Mouse (Mus musculus) layer of hippocampus, adult 18-20 months (tissue): ENCODE measurements at regions not wholly inside any gene's neighbourhood (a gene's known extent, or its start where the extent isn't known, plus 50 kb on each side); places are given as distances from the start of the nearest gene placed in this dataset.
"Not testable (repeated sequence)": the region's sequence is repeated elsewhere in the genome, so short reads cannot be mapped to it uniquely, and the experiment has no call there.

Experiments used
- DNase-seq, 2 experiments: peaks; one replicate each; pipeline ENCODE4 v3.0.0; 2022; ENCODE audit warnings: low spot score in 2 of 2

- peak in 1 of 2 experiments; percentile 33 for DNase-seq
Measured at GRCm38 (mm10) chr14:71670435-71670834, 821.2 kb downstream of the Gm9195 start.

GRCm38 (mm10) chr14:71666656-71667055 is 825.0 kb downstream of the Gm9195 start:
- DNase-seq = no peak

- no peak for DNase-seq
Measured at GRCm38 (mm10) chr14:71660166-71660565, 831.5 kb downstream of the Gm9195 start.

DNA sequence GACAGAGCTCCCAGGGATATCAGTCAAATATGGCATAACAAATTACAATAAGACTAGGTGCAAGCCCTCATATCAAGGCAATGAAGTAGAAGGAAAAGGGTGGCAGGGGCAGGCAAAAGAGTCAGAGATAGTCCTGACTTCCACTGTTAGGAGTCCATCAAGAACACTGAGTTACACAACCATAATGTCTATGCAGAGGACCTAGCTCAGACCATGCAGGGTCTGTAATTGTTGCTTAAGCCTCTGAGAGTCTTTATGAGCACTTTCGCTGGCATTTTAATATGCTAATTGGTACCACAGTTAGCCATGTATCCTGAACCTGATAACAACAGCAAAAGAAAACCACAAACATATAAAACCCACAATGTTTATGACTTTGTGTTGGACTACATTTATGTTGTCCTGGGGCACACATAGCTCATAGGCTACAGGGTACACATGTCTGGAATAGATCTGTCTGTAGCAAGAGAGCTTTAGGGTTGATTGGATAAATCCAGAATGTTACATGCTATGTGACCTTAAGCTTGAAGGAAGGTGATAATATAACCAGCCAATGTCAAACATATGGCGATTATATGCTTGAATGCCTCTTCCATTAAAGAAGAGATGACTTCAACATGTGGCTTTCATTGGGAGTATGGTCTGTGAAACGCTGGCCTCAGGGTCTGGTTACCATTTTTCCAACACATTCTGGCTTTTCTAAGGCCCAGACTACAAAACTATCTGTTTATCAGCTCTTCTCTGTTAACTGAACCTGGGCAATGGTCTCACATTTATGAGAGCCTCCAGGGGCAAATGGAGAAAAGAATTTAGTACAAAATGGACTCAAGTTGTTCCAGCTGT is 836.6 kb downstream of the Gm9195 start:
- no peak for DNase-seq

GRCm38 (mm10) chr14:71642536-71642935 is 849.1 kb downstream of the Gm9195 start:
- DNase-seq = no peak

DNA sequence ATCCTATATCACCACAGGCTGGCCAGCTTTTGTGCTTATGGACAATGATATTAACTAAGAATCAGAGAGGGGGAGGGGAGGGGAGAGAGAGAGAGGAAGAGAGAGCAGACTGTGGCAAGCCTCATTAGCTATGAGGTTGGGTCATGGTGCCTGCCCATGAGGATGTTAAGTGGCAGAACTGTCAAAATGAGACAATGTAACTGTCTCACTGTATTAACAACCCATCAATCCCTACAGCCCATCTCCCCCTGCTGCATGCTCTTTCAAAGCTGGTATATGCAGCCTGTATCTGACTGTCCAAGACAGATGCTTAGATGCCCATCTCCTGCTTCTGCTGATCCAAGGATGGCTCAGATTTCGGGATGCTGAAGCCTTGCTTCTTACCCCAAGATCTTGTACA is 852.6 kb downstream of the Gm9195 start:
- DNase-seq = no peak

GRCm38 (mm10) chr14:71635091-71635490 is 856.5 kb downstream of the Gm9195 start:
- DNase-seq = no peak

DNA sequence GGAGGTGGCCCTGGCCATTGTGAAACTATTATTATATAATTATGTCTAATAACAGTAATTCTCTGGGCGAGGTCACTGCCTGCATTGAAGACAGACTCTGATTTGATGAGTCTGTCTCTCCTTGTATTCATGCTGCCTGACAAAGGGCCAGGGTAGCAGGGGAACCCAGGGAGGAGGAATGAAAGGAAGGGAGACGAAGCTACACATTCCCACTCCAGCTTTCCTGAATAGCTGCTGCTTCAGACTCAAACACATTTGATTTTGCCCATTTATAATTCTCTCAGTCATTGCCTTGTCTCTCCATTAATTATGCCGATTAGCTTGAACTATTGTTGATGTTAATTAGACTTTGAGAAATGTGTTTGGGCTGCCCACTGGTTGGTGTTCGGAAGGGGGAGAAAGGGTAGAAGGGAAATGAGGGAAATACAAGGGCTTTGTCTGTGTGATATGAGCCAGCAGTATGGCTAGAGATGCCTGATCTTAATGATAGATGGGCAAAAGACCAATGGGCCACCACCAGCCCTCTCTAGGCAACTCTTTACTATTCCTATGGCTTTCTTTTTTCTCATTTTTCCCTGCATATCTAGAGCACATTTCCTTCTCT is 881.8 kb downstream of the Gm9195 start:
- DNase-seq = no peak

DNA sequence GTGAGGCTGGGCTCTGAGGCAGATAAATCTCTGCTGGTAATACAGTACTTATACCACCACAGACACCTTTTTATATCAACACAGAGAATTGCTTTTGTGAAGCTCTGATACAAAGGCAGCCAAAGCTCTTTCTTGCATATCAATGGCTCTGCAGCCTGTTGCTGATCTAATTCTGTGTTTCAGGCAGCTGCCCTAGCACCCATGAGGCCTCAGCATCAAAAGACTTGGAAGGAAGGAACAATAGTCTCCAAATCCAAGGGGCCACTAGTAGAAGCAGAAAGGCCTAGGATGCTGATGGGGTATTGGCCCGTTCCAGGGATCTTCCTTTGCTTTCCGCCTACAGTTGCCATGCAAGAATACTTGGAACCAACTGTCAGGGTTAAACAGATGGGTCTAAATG is 887.9 kb downstream of the Gm9195 start:
- DNase-seq = peak in 1 of 2 experiments; percentile 24

GRCm38 (mm10) chr14:71597859-71598258 is 893.8 kb downstream of the Gm9195 start:
- no peak for DNase-seq

GRCm38 (mm10) chr14:71588694-71589240 is 902.9 kb downstream of the Gm9195 start:
- DNase-seq = no peak

- no peak for DNase-seq
Measured at GRCm38 (mm10) chr14:71588006-71588405, 903.6 kb downstream of the Gm9195 start.

DNA sequence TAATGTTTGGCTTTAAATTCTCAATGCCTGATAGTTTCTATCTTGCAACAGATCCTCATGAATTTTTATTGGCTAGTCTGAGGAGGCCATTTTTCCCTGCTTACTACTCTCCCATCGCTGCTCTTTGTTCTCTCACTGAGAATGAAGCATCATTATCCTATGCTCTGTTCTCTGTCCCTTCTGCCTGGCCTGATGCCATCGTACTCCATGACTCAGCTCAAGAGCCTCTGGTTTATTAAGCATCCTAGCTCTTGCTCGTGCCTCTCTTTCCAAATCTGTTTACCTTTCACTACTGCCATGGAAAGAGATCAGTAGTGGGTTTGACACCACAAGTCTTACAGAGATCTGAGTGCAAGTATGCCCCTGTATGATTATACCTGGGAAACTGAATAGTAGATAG is 926.8 kb downstream of the Gm9195 start:
- no peak for DNase-seq

GRCm38 (mm10) chr14:71561906-71562305 is 929.7 kb downstream of the Gm9195 start:
- peak; percentile 23 to 69 for DNase-seq

GRCm38 (mm10) chr14:71554324-71554723 is 937.3 kb downstream of the Gm9195 start:
- DNase-seq = not testable (repeated sequence)

DNA sequence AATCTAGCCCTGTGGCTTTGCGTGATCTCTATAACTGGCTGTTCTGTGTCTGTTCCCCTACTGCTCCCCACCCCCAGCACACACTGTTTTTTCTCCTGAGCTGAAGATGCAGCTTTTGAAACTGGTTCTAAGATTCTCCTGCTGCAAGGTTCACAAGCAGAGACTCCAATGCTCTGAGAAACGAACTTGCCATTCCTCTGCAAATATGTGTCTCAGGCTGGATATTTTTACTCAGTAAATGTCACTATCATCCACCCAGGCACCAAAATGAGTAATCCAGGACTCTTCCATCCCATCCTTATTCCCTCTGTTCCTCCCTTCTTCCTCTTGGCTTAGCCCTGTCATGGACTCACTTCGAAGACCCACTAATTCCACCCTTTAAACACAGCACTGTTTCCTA is 943.9 kb upstream of the Fam160b2 start:
- DNase-seq = no peak

- no peak for DNase-seq
Measured at GRCm38 (mm10) chr14:71532074-71532659, 932.5 kb upstream of the Fam160b2 start.

- no peak for DNase-seq
Measured at GRCm38 (mm10) chr14:71531298-71531697, 931.7 kb upstream of the Fam160b2 start.

DNA sequence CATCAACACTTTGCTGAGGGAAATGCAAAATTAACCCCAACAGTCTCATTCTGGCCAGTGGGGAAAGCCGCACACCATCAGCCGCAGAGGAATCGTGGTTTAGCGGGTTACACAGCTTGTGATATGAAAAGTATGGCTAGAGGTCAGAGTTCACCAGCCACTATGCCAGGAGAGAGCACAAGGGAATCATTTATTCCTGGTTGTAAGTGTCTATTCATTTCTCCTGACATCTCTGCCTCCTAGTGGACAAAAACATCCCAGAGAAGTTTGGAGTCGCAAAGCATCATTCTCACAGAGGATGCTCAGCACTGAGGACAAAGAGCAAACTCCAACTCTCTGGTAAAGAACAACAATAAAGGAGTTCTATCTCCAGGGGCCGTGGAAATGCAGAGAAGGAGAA is 930.8 kb upstream of the Fam160b2 start:
- DNase-seq = peak in 1 of 2 experiments; percentile 31

GRCm38 (mm10) chr14:71518541-71518940 is 918.9 kb upstream of the Fam160b2 start:
- DNase-seq = no peak

GRCm38 (mm10) chr14:71500851-71501250 is 901.2 kb upstream of the Fam160b2 start:
- no peak for DNase-seq

- no peak for DNase-seq
Measured at GRCm38 (mm10) chr14:71491201-71491600, 891.6 kb upstream of the Fam160b2 start.
